Mouse (Mus musculus): ENCODE results near the gene Syt5. TPM values are rescaled to one million over a fixed set of nuclear protein-coding genes. Genes with fewer than 3 reads are reported as not detected.
A peak's percentile ranks its signal among the peaks of the same experiment; 100 is the strongest.
"Not testable (repeated sequence)": the region's sequence is repeated elsewhere in the genome, so short reads cannot be mapped to it uniquely, and the experiment has no call there.

Gene Syt5
- polyA plus RNA-seq, 1 experiment from 2014 or later: 0.73 TPM

DNA sequence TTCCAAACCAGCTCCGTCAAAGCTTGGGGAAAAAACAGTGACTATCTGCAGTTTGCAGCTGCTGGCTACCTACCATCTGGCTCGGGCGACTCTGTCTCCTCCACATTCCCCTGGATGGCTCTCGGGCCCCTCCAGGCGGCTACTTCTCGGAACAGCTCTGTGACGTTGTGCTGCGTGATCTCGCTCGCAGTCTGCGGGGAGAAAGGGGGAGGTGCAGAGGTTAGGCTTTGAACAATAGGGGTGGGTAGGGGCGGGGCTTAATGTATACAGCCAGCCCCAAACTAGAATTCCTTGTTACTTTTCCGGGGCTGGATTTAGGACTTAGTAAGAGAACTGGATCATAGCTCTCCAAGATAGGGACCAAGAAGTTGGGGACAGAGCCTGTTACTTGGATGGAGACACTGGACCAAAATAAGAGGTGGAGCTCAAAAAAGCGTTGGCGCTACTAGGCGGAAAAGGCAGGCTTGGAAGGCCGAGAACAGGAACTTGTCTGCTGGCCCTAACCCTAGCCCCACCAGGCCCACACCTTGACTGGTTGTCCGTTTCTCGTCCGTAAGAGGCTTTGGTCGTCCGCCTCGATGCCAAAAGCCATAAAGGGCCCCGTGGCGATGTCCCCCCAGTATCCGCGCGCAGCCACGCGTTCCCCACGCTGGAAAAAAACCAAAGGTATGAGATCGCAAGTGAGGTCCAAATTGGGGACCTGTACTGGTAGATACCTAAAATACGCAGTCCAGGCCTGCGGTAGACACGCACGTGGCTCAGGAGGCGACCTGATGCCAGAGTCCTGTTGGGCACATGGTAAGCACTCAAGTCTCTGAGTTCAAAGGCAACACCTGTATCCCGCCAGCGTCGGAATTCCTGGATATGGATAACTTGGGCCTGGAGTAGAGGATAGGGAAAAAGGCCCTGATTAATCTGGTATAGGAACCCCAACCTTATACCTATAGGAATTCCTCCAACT, 20.7 kb downstream of the Syt5 start:
- no peaks in the 10 kb centered on the region for H3K9me3 ChIP-seq (ENCODE audit: control insufficient read depth, low read length)
- H3K4me1 ChIP-seq (replicated peaks; ENCODE audit: control insufficient read depth, insufficient read depth, low read length): peaks cover 8% of the 10 kb centered on the region
- peak overlapping the region; percentile 41 for H3K4me3 ChIP-seq (ENCODE audit: low read depth, low read length)
- peak overlapping the region; percentile 65 for H3K4me2 ChIP-seq
- 23% methylated on average over 40 of the region's 40 CpGs for WGBS
- ATAC-seq (replicated peaks; ENCODE audit: low FRiP score): peak; percentile 88
- H3K9ac ChIP-seq (ENCODE audit: low read depth, low read length): peak overlapping the region; percentile 60
- peak; percentile 88 for DNase-seq (ENCODE audit: low spot score)
- no peaks in the 10 kb centered on the region for H3K27me3 ChIP-seq (replicated peaks; ENCODE audit: control insufficient read depth, insufficient read depth, low read length)
- H3K36me3 ChIP-seq (ENCODE audit: control insufficient read depth, insufficient read depth, low read length): no peaks in the 10 kb centered on the region
- H3K27ac ChIP-seq (ENCODE audit: low read depth, low read length): peak overlapping the region; percentile 41; the same call in 1 of the 2 replicates

DNA sequence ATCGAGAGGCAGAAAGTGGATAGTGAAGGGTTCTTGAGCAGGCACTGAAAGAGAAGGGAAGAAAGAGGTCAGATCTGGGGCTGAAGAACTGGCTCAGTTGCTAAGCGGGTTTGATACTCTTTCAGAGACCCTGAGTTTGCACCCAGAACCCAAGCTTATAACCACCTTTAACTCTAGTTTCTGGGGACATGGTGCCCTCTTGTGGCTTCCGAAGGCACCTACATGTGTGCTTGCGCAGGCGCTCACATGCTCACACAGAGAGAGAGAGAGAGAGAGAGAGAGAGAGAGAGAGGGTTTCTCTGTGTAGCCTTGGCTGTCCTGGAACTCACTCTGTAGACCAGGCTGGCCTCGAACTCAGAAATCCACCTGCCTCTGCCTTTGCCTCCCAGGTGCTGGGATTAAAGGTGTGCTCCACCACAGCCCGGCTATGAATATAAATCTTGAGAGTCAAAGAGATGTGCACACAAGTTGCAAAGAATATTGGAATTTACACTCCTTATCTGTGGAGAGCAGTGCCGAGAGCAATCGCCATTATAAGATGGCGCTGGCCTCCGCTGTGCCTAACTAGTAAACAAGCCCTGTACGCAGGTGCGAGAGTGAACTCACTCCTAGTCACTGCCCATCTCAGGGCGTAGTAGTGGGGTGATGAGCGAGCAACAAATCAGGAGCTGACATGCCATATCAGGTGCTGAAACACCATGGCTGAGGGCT, 23.0 kb downstream of the Syt5 start, which contains the start of gene Tnni3:
Gene Tnni3, minus strand, starts transcription at position 18 of the 711 bp plus-strand sequence.
- H3K27me3 ChIP-seq (replicated peaks; ENCODE audit: control insufficient read depth, insufficient read depth, low read length); DNase-seq (ENCODE audit: low spot score); H3K9ac ChIP-seq (ENCODE audit: low read depth, low read length); H3K9me3 ChIP-seq (ENCODE audit: control insufficient read depth, low read length); H3K4me3 ChIP-seq (ENCODE audit: low read depth, low read length); H3K4me2 ChIP-seq; H3K36me3 ChIP-seq (ENCODE audit: control insufficient read depth, insufficient read depth, low read length); H3K27ac ChIP-seq (ENCODE audit: low read depth, low read length): not testable (repeated sequence)
- peaks cover 11% of the 10 kb centered on the region for H3K4me1 ChIP-seq (replicated peaks; ENCODE audit: control insufficient read depth, insufficient read depth, low read length)
- 64% methylated on average over 15 of the region's 15 CpGs for WGBS
- ATAC-seq (replicated peaks; ENCODE audit: low FRiP score): peak; percentile 42; the same call in 1 of the 2 replicates

DNA sequence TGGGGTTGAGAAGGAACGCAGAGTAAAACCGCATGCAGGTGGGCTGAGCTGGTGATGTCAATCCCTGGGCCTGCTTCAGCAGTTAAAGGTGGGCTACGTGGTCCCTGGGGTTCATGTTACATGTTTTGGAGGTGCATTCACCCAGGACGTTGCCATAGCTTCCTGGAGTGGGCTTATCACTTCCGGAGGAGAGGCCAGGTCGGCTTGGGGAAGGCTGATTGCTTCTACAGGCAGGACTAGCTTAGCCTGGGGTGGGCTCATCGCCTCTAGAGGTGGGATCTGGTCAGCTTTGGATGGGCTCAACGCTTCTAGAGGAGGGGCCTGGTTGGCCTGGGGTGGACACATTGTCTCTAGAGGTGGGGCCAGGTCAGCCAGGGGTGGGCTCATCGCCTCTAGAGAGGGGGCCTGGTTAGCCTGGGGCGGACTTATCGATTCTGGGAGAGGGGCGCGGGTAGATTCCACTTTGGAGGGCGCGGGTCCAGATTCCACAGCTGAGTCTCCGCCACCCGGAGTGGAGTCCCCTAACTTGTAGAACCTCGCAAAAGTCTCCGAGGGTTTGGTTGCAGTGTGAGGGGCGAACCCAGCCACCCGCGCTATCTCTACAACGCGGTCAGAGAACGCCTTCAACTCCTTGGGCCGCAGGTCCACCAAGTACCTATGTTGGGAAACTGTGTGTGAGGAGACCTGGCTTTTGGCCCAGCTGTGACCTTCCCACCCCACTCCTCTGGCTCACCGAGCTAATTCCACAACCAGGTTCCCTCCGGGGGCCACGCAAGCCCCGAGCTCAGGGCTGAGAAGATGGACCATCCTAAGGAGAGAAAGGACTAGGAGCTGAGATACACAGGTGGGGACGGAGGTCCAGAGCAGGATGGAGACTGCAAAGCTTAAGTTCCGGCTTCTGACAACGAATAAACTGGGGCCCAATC, 23.9 kb downstream of the Syt5 start:
- no peak overlapping the region for H3K4me2 ChIP-seq

DNA sequence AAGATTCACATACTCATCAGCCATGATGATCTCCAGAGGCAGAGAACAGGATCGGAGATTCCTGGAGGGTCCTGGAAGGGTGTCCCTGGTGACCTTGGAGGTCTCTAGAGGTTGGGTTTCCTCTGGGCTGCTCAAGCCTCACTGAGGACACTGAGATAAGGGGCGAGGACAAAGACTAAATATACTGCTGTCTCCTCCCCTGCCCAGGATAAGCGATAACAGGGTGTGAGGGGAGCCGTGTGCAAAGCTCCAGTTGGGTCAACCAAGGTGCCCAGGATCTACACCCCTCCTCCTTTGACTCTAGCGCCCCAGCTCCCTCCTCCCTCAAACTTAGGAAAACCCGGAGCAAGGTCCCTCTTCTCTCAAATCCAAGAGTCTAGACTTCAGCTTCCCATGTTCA, 25.0 kb downstream of the Syt5 start:
- 53% methylated on average over 6 of the region's 6 CpGs for WGBS
- peaks cover 4% of the 10 kb centered on the region; the same call in 1 of the 2 replicates for H3K27me3 ChIP-seq (replicated peaks; ENCODE audit: control insufficient read depth, insufficient read depth, low read length)
- H3K4me1 ChIP-seq (replicated peaks; ENCODE audit: control insufficient read depth, insufficient read depth, low read length): peaks cover 11% of the 10 kb centered on the region
- ATAC-seq (replicated peaks; ENCODE audit: low FRiP score): no peak
- DNase-seq (ENCODE audit: low spot score): peak; percentile 29
- H3K4me2 ChIP-seq: no peak overlapping the region
- H3K9me3 ChIP-seq (ENCODE audit: control insufficient read depth, low read length): no peaks in the 10 kb centered on the region
- no peak overlapping the region for H3K9ac ChIP-seq (ENCODE audit: low read depth, low read length)
- H3K4me3 ChIP-seq (ENCODE audit: low read depth, low read length): no peak overlapping the region
- no peaks in the 10 kb centered on the region for H3K36me3 ChIP-seq (ENCODE audit: control insufficient read depth, insufficient read depth, low read length)
- H3K27ac ChIP-seq (ENCODE audit: low read depth, low read length): no peak overlapping the region

More for the DNA sequence above, 23.9 kb downstream of the Syt5 start:
- Histone ChIP-seq H3K27ac (ENCODE audit: low read depth, low read length) (no peak overlapping the region), H3K4me3 (ENCODE audit: low read depth, low read length) (no peak overlapping the region), H3K36me3 (ENCODE audit: control insufficient read depth, insufficient read depth, low read length) (no peaks in the 10 kb centered on the region), H3K9me3 (ENCODE audit: control insufficient read depth, low read length) (no peaks in the 10 kb centered on the region), H3K9ac (ENCODE audit: low read depth, low read length) (no peak overlapping the region), H3K4me1 (replicated peaks; ENCODE audit: control insufficient read depth, insufficient read depth, low read length) (peaks cover 11% of the 10 kb centered on the region), H3K27me3 (replicated peaks; ENCODE audit: control insufficient read depth, insufficient read depth, low read length) (peaks cover 4% of the 10 kb centered on the region; the same call in 1 of the 2 replicates)
- DNase-seq (ENCODE audit: low spot score): peak; percentile 32
- ATAC-seq (replicated peaks; ENCODE audit: low FRiP score): no peak
- WGBS: 81% methylated on average over 33 of the region's 33 CpGs

DNA sequence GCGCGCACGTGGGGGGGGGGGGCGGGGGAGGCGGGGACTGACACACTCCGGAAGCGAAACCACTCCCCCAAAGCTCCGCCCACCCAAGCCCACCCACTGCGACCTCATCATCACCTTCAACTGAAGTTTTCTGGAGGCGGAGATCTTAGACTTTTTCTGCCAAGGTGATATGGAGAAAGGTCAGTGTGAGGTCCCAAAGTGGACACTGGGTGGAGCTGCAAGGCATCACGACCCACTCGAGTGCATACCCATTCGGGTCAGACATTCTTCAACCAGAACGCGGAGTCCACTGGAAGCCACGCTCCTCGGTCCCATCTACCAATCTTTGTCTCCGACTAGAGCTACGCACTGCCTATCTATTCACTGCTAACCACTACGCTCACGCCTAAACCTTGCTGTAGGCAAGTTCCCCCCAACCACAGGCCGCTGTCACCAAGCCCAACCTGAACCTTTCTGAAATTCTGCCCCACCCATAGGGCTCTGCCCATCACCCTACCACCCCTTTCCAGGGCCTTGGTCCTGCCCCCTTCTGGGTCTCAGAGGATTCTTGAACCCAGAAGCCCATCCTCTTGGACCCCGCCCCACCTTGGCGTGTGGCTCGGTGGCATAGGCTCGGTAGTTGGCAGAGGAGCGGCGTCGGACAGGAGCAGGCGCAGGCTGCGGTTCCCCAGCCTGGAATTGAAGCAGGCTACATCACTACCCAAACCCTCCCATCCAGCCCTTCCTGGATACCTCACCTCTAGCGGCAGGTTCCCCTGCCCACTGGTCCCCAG, 25.9 kb downstream of the Syt5 start:
- H3K9ac ChIP-seq (ENCODE audit: low read depth, low read length): no peak overlapping the region
- ATAC-seq (replicated peaks; ENCODE audit: low FRiP score): no peak

DNA sequence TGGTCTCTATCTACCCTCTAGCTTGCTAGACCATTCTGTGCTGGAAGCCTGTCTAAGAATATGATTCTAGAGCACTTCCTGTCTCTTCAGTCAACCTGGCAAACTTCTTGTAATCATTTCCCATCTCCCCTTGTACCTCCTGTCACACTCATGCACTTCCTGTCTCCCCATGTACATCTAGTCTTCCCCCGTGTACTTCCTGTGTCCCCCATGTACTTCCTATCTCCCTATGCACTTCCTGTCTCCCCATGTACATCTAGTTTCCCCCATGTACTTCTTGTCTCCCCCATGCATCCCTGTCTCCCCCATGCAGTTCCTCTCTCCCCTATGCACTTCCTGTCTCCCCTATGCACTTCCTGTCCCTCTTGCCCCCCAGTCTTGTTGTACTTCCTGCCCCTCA, 28.9 kb downstream of the Syt5 start:
- 34% methylated on average over 1 of the region's 1 CpGs for WGBS
- no peak overlapping the region for H3K4me2 ChIP-seq
- DNase-seq (ENCODE audit: low spot score) (no peak), ATAC-seq (replicated peaks; ENCODE audit: low FRiP score) (no peak)
- H3K4me3 ChIP-seq (ENCODE audit: low read depth, low read length): no peak overlapping the region
- peaks cover 4% of the 10 kb centered on the region; the same call in 1 of the 2 replicates for H3K27me3 ChIP-seq (replicated peaks; ENCODE audit: control insufficient read depth, insufficient read depth, low read length)
- H3K36me3 ChIP-seq (ENCODE audit: control insufficient read depth, insufficient read depth, low read length): no peaks in the 10 kb centered on the region
- no peak overlapping the region for H3K9ac ChIP-seq (ENCODE audit: low read depth, low read length)
- no peaks in the 10 kb centered on the region for H3K9me3 ChIP-seq (ENCODE audit: control insufficient read depth, low read length)
- 0 out of 2 replicates have a peak overlapping the region, but pooled peaks have one; percentile 3 for H3K27ac ChIP-seq (ENCODE audit: low read depth, low read length)
- H3K4me1 ChIP-seq (replicated peaks; ENCODE audit: control insufficient read depth, insufficient read depth, low read length): peaks cover 19% of the 10 kb centered on the region

More for the DNA sequence above, 25.9 kb downstream of the Syt5 start:
- Histone ChIP-seq H3K4me3 (ENCODE audit: low read depth, low read length) (peak overlapping the region; percentile 11), H3K27me3 (replicated peaks; ENCODE audit: control insufficient read depth, insufficient read depth, low read length) (peaks cover 4% of the 10 kb centered on the region; the same call in 1 of the 2 replicates), H3K9me3 (ENCODE audit: control insufficient read depth, low read length) (no peaks in the 10 kb centered on the region), H3K27ac (ENCODE audit: low read depth, low read length) (no peak overlapping the region), H3K36me3 (ENCODE audit: control insufficient read depth, insufficient read depth, low read length) (no peaks in the 10 kb centered on the region), H3K4me1 (replicated peaks; ENCODE audit: control insufficient read depth, insufficient read depth, low read length) (peaks cover 10% of the 10 kb centered on the region), H3K4me2 (peak overlapping the region; percentile 60)
- 25% methylated on average over 30 of the region's 32 CpGs for WGBS
- no peak for DNase-seq (ENCODE audit: low spot score)

DNA sequence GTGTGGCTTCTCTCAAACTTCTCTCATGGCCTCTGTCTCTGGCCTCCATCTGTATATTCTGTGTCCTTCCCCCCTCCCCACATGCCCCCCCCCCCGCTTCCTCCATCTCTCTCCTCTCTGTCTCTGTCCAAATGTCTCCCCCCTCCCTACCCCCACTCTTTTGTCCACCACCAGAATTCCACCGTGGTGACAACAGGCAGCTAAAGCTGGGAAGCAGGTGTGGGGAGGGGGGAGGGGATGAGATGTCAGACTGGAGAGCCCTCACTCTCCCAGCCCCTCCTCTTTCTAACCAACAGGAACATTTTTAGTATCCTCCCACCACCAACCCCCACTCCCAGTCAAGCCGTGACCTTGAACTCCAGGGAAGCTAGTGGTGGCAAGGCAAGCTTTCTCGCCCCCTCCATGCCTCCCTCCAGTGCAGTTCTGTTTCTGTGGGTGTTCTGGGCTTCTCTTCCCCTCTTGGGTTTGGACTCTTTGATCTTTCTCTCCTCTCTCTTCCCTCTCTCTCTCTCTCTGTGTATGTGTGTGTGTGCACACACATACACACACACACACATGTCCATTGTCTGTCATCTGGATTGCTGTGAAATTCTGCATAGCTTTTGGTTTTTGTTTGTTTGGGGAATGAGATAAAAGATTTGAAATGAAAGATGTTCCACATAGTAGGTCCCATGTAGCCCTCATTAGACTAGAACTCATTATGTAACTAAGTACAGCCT, 30.9 kb downstream of the Syt5 start, which contains the start of gene Tnnt1:
Gene Tnnt1, minus strand, starts transcription at position 51 of the 719 bp plus-strand sequence.
- ATAC-seq (replicated peaks; ENCODE audit: low FRiP score) (no peak), DNase-seq (ENCODE audit: low spot score) (no peak)
- WGBS: 15% methylated on average over 4 of the region's 4 CpGs
- Histone ChIP-seq H3K27me3 (replicated peaks; ENCODE audit: control insufficient read depth, insufficient read depth, low read length) (peaks cover 4% of the 10 kb centered on the region; the same call in 1 of the 2 replicates), H3K9ac (ENCODE audit: low read depth, low read length) (no peak within 1 kb of the TSS), H3K4me2 (no peak within 1 kb of the TSS), H3K9me3 (ENCODE audit: control insufficient read depth, low read length) (no peaks in the 10 kb centered on the region), H3K4me3 (ENCODE audit: low read depth, low read length) (no peak within 1 kb of the TSS), H3K36me3 (ENCODE audit: control insufficient read depth, insufficient read depth, low read length) (no peaks in the 10 kb centered on the region), H3K4me1 (replicated peaks; ENCODE audit: control insufficient read depth, insufficient read depth, low read length) (peaks cover 14% of the 10 kb centered on the region), H3K27ac (ENCODE audit: low read depth, low read length) (no peak within 1 kb of the TSS)

All from liver, embryonic 11.5 days (tissue).